Mouse (Mus musculus): ENCODE results near the gene Gm11437.

Gene Gm11437

DNA sequence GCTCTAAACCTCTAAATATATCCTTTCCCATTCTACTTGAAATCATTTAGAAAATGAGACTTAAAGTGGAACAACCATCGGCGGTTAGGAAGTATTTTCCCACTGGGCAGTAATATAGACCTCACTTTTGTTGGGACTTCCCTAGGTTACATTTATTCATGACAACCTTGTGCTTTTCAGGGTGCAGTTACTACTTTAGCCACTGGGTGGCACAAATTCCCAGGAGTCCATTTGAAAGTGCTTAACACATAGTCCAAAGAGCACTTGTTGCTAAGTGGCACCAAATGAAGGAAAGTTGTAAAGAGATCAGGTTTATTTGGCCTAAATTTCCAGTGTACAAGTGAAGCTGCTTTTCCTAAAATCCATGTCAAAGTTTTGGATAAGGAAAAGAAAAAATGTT is 25.5 kb downstream of the Gm11437 start:
- peak; percentile 24 to 61 for DNase-seq

DNA sequence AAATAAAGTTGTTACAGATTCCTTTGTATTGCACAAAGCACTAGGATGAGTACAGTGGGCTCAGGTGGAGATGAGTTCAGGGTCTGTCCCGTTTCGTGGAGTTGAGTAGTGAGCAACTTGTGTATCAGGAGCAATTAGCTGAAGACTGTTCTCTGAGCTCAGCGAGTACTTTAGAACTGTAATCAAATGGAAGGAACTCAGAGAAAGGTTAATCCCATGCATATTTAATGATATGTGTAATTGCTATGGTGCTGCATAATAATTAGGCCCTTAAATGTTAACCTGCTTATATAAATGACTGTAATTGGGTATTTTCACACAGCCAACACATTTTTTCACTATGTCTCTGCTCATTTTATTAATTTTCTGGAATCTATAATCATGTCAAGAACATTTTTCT is 30.8 kb downstream of the Gm11437 start:
- DNase-seq, result no peak

DNA sequence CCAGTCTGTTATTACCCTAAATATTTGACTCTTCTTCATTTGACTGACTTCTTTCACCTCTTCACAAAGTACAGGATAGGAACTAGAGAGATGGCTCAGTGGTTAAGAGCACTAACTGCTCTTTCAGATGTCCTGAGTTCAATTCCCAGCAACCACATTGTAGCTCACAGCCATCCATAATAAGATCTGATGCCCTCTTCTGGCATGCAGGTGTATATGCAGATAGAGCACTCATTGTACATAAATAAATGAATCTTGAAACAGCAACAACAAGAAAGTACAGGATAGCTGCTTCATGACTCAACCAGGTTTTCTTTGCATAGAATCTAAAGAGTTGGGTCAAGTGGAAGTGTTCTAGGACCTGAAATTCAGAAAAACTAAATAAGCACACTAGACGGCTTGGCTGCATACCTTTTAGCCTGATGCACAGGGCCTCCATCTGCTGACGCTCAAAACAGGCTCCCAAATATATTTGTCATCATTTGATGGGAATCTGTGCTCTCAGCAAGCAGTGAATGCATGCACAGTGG is 32.9 kb downstream of the Gm11437 start:
- no peak for DNase-seq

GRCm38 (mm10) chr11:84129799-84130185 is 37.5 kb downstream of the Gm11437 start:
- no peak for DNase-seq

DNA sequence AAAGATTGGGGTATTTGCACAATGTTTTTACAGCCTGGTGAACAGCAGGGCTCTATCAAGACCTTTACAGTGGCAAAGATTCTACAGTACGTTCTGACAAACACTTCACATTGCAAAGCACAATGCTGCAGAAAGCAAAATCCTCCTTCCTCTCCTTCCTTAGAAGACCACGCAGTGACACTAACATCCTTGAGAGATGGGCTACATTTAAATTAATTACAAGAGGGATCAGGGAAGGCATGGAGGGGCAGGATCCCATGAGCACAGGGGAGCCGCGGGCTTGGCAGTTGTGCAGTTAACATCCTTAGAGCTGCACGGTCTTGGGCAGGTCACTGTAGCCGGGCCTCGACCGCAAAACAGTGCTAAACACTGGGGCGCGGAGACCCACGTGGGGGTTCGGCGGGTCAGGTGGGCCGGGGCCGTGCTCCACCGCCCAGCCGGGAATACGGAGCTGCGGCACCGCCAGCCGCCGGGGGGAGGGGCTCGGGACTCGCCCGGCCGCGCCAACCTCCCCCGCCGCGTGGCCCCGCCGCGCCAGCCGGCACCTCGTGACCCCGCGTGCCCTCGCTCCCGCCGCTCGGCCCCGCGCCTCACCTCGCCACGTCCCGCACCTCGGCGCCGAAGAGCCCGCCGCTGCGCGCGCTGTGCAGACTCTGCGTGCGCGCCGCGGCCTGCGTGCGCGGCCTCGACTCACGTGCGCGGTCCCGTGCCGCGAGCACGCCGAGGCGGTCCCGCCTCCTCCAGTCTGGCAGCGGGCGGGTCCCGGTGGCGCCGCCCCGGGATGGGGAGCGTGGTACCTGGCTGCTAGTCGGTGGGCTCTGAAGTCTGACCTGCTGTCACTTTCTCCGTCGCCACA is 38.1 kb downstream of the Gm11437 start, which contains the start of the genes Tada2a and Acaca:
Gene Tada2a, minus strand, starts transcription at position 658 of the 856 bp plus-strand sequence.
Gene Acaca, plus strand, starts transcription at position 730 of the 856 bp plus-strand sequence.
- peak; percentile 90 to 93 for DNase-seq

DNA sequence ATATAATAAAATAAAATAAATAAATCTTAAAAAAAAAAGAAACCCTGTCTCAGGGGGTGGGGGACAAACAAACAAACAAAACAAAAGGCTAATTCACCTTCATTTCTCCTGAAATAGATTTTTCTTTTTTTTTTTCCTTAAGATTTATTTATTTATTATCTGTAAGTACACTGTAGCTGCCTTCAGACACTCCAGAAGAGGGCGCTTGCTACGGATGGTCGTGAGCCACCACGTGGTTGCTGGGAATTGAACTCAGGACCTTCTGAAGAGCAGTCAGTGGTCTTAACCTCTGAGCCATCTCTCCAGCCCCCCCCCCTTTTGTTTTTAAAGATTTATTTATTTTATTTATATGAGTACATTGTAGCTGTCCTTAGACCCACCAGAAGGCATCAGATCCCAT is 39.3 kb downstream of the Gm11437 start:
- peak in 1 of 2 experiments; percentile 17 for DNase-seq

DNA sequence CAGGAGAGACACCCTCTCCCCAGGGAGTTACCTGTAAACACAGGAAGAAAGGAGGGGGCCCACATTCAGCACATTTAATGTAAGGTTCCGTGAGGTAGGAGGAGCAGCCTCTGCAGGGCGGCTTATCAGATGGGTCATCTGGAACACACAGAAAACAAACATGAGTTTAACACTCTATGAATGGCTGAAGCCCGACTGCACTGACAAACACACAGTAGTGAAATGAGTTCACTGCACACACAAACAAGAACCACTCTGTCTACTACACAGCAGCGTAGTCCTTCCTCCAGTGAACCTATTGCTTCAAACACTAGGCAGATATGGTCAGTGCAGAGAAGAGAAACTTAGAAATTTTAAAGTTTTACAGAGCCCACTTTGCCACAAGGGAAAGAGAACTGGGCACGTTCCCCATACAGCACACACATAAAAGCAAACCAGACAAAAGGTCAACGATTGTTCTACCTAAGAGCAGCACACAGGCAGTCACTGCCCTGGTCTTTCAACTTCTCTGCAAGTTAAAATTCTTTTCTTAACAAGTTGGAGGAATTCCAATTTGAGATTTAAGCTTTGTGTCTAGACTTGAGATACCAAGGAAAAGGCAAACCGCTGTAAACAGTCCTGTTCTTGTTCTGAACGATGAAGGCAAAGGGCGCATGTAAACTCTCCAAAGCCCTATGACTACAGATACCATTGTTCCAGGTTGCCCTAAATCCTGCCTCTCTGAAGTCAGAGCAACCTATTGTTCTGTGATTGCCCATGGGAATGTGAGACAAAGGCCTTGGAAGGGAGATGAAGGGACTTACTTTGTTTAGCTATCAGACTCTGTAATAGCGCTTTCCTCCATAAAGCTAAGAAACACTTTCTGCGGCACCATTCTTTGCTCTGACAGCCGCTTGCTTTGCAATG is 46.0 kb downstream of the Gm11437 start:
- DNase-seq, result no peak

DNA sequence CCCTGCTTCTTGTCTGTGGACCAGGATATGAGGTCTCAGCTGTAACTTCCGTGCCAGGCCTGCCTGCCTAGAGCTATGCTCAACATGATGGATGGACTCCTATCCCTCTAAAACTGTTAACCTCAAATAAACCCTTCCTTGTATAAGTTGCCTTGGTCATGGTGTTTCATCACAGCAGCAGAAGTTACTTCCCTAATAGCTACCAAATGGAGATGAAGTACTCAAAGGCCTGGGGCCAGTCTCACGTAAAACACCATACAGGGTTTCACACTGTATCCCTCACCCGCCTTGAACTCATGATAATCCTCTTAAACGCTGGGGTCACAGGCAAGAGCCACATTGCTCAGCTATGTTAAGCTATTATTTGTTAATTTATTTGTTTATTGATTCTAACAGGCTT is 49.8 kb downstream of the Gm11437 start:
- DNase-seq, result no peak

GRCm38 (mm10) chr11:84116221-84116620 is 51.1 kb downstream of the Gm11437 start:
- DNase-seq, result no peak

- DNase-seq, result peak; percentile 30 to 49
Observed at GRCm38 (mm10) chr11:84115646-84116045, 51.6 kb downstream of the Gm11437 start.

DNA sequence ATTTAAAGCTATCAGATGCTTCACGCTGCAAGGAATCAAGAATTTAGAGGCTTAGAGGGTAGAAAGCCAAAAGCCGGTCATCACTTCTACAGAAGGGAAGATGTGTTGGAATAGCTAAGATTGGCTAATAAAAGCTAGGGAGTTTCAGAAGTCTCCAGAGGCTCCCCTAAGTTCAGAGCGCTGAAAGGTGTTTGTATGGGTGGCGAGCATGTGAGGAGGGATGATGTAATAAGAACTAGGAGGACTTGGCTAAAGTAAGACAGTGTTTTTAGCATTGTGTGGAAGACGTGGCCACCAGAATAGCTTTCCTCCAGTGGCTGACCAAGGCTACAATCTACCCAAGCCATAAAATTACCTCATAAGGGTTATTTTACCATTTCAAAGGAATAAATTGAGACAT is 53.7 kb downstream of the Gm11437 start:
- no peak for DNase-seq

DNA sequence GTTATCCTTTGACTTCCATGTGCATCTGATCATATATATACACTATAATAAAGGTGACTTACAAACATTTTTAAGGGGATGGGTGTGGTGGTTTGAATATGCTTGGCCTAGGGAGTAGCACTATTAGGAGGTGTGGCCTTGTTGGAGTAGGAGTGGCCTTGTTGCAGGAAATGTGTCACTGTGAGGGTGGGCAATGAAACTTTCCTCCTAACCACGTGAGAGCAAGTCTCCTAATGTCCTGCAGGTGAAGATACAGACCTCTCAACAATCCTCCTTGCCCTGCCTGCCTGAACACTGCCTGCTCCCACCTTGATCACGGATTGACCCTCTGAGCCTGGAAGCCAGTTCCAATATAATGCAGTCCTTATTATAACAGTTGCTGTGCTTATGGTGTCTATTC is 60.1 kb downstream of the Gm11437 start:
- no peak for DNase-seq

- DNase-seq, result no peak
Observed at GRCm38 (mm10) chr11:84104036-84104435, 63.2 kb downstream of the Gm11437 start.

GRCm38 (mm10) chr11:84101182-84101581 is 66.1 kb downstream of the Gm11437 start:
- no peak for DNase-seq

Measured in cerebellum, postnatal 25 days (tissue).